Mouse (Mus musculus): ENCODE data around the gene Dock4. TPM values are rescaled to one million over a fixed set of nuclear protein-coding genes. Genes with fewer than 3 reads are reported as not detected.

The Dock4 gene
- total RNA-seq, 2 experiments from 2014 or later: 253 to 265 TPM

DNA sequence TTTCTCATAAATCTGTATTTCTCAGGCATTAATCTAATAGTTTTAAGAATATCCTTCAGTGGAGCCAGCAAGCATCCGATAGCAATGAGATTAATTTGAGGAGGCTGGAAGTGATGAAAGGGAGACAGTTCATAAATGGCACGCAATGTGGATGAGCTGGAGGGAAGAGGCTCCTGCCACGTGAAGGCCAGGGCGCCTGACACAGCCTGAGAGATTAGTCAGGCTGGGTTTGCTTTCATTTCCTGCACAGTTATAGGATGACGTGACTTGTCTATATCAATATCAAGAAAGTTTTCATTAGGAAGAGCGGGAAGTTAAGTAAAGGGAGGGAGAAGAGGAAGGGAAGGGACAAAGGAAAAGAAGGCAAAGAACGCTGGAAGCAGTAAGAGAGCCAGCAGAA, 150.3 kb downstream of the Dock4 start:
- H3K27ac ChIP-seq: peak overlapping the region; percentile 74
- no peak for TF ChIP-seq CTCF (conservative IDR thresholded peaks at IDR 0.05)
- DNase-seq (ENCODE audit: low spot score in 2 of 2): no peak
- H3K4me3 ChIP-seq: no peak overlapping the region

DNA sequence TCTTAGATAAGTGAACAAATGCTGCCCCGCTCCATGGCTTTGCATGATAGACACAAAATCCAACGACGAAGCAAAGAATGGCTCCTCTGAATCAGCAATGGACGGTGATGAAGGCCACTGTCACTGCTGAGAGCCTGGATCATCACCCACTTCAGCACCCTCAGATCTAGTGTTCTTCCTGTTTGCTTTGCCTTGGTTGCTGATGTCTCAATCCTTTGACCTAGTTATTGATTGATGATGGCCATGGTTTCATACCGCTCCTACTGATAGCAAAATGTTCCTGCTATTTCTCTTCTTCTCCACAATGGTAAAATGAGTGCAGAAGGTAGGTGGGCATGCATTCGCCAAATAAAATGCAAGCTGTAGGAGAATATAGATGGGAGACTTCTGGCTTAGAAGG, 150.7 kb downstream of the Dock4 start:
- TF ChIP-seq CTCF (conservative IDR thresholded peaks at IDR 0.05): no peak
- DNase-seq (ENCODE audit: low spot score in 2 of 2): no peak
- H3K4me3 ChIP-seq: no peak overlapping the region
- H3K27ac ChIP-seq: peak overlapping the region; percentile 74

DNA sequence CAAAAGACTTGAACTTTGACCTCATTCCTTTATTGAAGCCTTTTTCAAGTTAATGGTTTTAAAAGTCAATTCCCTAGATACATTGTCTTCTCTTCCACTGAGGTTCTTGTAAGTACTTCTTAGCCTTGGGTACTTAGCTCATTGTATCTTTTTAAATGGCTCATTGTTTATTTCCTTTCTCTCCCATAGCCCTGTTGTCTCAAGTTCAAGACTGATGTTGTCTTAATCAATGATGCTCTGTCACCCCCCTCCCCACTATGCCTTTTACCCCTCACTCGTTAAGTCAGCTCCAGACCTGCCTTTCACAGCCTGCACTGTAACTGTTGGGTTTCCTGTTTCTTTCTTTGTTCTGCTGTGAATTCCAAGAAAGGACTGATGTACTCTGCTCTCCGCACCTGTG, 154.2 kb downstream of the Dock4 start:
- no peak for TF ChIP-seq CTCF (conservative IDR thresholded peaks at IDR 0.05)
- DNase-seq (ENCODE audit: low spot score in 2 of 2): no peak
- Histone ChIP-seq H3K4me3 (no peak overlapping the region), H3K27ac (no peak overlapping the region)

DNA sequence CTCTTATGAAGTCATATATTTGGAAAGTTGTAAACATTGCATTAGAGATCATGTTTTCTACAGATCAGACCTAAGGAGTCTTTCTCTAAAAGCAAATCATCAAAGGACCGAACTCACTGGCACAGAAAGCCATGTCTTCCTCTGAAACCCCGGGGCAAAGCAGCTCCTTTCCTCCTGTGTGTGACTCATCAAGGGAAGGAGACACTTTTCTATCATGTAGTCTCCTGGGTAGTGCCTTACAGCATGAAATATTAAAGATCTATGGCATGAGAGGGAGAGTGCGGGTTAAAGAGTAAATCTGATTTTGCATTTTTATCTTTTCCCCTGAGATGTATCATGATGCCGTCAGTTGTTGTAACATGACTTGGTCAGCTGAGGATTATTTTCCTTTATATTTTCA, 159.8 kb downstream of the Dock4 start:
- Histone ChIP-seq H3K4me3 (no peak overlapping the region), H3K27ac (0 out of 2 replicates have a peak overlapping the region, but pooled peaks have one; percentile 18)
- no peak for DNase-seq (ENCODE audit: low spot score in 2 of 2)
- no peak for TF ChIP-seq CTCF (conservative IDR thresholded peaks at IDR 0.05)

DNA sequence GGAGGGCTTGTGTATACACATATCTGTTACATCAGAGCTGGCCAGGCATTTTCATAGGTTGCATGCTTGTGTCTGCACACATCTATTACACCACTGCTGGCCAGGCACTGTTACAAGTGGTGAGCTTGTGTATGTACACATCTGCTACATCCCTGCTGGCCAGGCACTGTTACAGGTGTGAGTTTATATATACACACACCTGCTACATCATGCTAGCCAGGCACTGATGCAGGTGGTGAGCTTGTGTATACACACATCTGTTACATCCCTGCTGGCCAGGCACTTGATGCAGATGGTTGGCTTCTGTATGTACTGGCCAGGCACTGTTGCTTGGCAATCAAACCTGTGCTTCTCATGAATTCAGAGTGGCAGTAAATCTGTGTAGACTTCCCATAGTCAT, 177.2 kb downstream of the Dock4 start:
- no peak for TF ChIP-seq CTCF (conservative IDR thresholded peaks at IDR 0.05)
- no peak for DNase-seq (ENCODE audit: low spot score in 2 of 2)

DNA sequence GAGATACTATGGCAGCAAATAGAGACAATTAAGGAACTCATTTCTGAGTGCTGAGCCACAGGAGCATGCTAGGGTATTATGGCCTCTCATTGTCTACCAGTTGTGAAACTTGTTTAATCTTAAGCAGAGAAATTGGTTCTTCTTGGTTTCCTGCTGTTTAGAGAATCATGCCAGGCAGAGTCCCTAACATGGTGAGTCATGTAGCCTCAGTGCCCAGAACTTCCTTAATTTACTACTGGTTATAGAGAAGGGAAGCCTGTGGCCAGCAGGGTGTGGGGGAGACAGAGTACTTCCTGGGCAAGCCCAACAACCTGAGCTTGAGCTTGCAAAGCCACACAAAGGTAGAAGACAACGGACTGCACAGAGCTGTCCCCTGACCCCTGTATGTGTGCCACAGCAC, 180.8 kb downstream of the Dock4 start:
- TF ChIP-seq CTCF (conservative IDR thresholded peaks at IDR 0.05): no peak
- H3K27ac ChIP-seq: peak overlapping the region; percentile 43; the same call in 1 of the 2 replicates
- no peak overlapping the region for H3K4me3 ChIP-seq
- DNase-seq (ENCODE audit: low spot score in 2 of 2): no peak

More for the DNA sequence above, 177.2 kb downstream of the Dock4 start:
- no peak overlapping the region for H3K27ac ChIP-seq
- H3K4me3 ChIP-seq: no peak overlapping the region

DNA sequence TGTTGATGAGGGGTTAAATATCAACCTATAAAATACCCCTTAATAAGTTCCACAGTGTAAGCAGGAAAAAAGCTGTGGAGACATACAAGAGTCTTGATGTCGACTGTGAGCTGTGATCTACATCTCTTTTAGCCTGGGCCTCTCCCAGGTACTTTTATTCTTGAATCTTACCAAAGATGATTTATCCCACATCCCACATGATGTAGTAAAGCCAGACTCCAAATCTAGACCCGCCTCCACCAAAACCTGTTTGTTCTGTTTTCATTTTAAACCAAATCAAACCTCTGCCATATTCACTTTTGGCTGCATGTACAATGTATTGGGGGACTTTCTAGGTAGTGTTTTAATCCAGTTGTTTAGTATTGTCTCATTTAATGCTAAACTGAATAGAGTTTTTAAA, 187.5 kb downstream of the Dock4 start:
- DNase-seq (ENCODE audit: low spot score in 2 of 2): no peak
- Histone ChIP-seq H3K4me3 (no peak overlapping the region), H3K27ac (peak overlapping the region; percentile 43; the same call in 1 of the 2 replicates)
- no peak for TF ChIP-seq CTCF (conservative IDR thresholded peaks at IDR 0.05)

DNA sequence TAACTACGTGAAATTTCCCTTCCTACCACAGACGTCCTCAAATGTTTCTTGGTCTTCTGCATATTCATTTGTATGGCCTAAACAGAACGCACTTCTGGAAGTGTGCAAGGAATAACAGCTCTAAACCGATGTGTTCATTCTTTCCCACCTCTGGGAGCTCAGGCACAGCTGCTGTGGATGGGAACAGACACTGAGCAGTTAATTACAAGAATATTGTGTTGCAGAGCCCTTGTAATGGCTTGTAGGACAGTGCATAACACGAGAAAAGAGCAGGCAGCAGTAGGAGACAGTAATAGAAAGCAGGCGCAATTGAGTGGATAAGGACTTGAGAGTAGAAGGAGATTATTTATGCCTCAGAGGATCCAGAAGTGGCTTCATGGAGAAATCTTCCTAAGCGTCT, 188.4 kb downstream of the Dock4 start:
- Histone ChIP-seq H3K4me3 (no peak overlapping the region), H3K27ac (no peak overlapping the region)
- no peak for DNase-seq (ENCODE audit: low spot score in 2 of 2)
- TF ChIP-seq CTCF (conservative IDR thresholded peaks at IDR 0.05): no peak

DNA sequence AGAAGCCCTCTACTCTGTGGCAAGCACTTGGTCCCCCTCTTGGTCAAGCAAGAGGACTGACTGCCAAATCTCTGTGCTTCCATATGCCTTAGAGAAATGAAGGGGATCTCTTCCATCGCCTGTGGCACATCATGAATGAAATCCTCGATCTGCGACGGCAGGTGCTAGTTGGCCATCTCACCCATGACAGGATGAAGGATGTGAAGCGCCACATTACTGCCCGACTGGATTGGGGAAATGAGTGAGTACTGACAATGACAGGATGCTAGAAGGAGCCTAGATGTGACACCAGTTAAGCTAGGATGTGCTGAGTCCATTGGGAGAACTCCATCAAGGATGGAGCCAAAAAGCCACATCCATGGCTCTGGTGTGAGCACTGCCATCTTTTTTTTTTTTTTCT, 190.2 kb downstream of the Dock4 start:
- H3K27ac ChIP-seq: no peak overlapping the region
- H3K4me3 ChIP-seq: no peak overlapping the region
- TF ChIP-seq CTCF (conservative IDR thresholded peaks at IDR 0.05): no peak
- DNase-seq (ENCODE audit: low spot score in 2 of 2): no peak

DNA sequence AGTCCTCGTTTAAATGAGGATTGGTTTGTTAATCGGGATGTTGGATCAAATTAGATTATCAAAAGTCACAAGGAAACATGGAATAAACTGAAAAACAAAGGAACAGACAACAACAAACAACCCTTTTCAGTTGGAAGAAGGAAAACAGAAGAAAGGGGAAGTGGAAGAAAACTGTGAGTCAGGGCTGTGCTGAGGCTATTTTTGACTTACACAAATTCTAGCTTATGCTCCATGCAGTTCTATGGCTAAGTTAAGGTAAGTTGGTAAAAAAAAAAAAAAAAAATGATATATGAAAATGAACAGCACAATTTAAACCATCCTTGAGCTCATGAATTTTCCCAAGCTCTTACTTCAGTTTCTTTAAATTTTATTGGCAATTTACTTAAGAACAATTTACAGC, 191.7 kb downstream of the Dock4 start:
- no peak overlapping the region for H3K4me3 ChIP-seq
- H3K27ac ChIP-seq: no peak overlapping the region
- TF ChIP-seq CTCF (conservative IDR thresholded peaks at IDR 0.05): no peak
- no peak for DNase-seq (ENCODE audit: low spot score in 2 of 2)

DNA sequence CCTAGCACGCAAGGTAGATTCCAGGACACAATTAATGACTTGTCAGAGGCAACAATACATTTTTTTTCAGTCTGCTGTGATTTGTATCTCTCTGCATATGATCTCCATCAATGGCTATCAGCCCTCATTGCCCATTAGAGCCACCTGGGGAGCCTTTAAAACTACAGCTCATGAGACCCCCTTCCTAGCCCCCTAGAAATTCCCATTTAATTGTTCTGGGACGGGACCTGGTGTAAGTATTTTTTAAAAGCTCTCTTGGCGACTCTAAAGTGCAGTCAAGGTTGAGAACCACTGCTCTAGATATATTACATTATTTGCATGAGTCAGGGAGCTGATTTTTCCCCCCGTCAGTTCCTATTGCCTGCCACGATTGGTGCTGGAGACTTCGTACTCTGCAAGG, 200.1 kb downstream of the Dock4 start:
- H3K4me3 ChIP-seq: no peak overlapping the region
- no peak for TF ChIP-seq CTCF (conservative IDR thresholded peaks at IDR 0.05)
- no peak for DNase-seq (ENCODE audit: low spot score in 2 of 2)
- no peak overlapping the region for H3K27ac ChIP-seq

DNA sequence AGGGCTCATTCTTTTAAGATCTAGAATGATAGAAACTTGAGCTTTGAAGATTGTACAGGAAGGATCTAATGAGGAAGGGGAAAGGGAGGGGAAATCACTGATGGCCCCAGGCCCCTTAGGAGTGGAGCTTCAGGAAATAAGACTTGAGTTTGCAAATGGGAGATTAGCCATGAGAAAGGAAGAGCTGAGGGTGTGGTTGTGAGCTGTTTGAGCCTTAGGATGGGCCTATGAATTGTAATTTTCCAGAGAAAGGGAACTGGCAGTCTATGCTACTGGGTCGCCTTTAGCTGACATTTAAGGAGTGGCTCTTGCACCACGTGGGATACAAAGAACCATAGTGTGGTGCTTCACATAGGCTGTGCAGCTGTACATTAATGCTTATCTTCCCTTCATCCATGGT, 208.6 kb downstream of the Dock4 start:
- H3K4me3 ChIP-seq: no peak overlapping the region
- no peak for DNase-seq (ENCODE audit: low spot score in 2 of 2)
- no peak overlapping the region for H3K27ac ChIP-seq
- TF ChIP-seq CTCF (conservative IDR thresholded peaks at IDR 0.05): no peak

DNA sequence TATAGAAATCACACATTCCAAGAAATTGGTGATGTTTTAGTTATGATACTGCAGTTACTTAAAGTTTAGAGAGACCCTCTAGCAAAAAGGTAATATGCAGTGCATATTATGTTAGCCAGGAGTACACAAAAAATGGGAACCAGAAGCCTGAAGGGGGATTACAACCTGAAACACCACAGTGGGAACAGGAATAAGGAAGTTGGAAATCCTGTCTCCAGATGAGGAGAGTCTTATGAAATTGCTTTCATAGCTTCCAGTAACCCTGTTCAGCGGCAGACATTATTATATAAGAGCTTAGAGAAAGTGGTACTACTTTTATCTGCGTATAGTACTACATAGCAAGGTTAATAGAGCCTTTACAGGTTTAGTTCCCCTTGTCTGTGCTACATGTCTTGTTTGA, 210.1 kb downstream of the Dock4 start:
- no peak overlapping the region for H3K4me3 ChIP-seq
- no peak for TF ChIP-seq CTCF (conservative IDR thresholded peaks at IDR 0.05)
- no peak for DNase-seq (ENCODE audit: low spot score in 2 of 2)
- H3K27ac ChIP-seq: peak overlapping the region; percentile 61

DNA sequence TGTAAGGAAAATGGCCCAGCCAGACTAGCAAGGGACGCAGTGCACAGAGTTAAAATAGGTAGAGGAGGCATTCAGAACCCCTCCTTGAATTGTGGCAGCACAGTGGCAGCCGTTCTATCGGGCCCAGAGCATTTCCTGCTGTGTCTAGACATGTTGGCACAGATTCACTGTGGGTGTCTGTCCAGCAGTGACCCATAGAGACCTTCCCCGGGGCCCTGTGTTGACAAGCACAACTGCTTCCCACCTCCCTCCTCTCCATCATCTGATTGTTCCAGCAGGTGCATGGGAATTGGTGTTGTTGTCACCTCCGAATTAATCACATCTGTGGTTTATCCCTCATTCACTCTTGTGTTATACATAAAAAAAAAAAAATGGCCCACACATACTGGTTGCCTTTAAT, 210.7 kb downstream of the Dock4 start:
- no peak for TF ChIP-seq CTCF (conservative IDR thresholded peaks at IDR 0.05)
- Histone ChIP-seq H3K27ac (peak overlapping the region; percentile 61), H3K4me3 (no peak overlapping the region)
- no peak for DNase-seq (ENCODE audit: low spot score in 2 of 2)

All from layer of hippocampus, adult 2 months (tissue).